Mouse (Mus musculus): Measurements from ENCODE around the gene Dlgap1.
"Not testable (repeated sequence)": the region's sequence is repeated elsewhere in the genome, so short reads cannot be mapped to it uniquely, and the experiment has no call there.

Gene Dlgap1

DNA sequence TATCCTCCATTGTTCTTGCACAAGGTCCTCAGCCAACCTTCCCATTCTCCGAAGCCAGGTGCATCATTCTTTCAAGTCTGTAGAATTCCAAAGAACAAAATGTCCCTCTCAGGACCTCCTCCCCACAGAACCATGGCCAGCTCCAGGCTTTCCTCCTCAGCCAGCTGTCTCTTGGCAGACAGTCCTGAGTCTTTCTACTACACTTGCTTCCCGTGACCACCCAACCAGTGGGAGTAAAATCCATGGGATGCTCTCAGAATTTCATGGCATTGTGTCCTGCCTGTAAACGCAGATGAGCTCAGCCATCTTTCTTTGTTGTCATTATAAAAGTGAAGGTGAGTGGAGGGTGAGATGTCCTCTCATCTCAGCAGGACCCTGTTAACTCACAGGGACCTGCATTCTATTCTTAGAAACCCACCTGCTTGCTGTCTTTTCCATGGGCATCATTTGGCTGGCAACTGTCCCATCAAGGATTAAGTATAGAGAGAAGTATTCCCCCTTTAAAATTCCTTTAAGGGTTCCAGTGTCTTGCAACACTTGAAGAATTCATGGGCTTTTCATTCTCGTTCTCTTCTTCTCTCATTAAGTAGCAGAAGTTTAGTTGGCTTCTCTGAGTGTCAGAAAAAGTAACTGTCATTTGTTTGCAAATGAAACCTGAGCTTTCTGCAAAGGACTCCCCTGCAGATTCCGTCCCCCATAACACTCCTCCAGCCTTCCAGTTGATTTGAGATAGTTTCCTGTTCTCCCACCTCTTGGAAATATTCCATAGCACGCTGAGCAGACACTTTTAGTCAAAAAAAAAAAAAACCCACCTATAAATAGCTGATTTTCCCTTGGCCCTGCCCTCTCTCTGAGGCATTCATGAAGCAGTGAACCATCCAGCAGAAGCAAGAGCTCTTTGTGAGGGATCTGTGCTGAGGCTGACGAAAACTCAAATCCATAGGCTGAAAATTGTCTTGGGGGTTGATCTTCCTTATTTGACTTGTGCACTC, 559.6 kb downstream of the Dlgap1 start:
- DNase-seq (ENCODE audit: low spot score) = no peak

DNA sequence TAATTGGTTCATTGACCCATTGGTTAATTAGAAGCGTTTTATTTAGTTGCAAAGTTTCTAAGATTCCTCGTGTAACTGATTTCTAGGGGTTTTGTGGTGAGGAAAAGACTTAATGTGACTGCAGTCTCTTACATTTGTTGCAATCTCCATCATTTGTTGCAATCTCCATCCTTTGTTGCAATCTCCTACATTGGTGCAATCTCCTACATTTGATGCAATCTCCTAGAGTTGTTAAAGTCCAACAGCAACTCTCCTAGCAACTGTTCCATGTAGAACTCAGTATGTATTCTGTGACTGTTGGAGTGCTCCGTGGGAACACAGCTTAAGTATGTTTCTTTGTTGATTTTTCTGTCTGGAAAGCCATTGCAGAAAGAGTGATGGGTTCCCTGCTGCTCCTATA, 565.4 kb downstream of the Dlgap1 start:
- DNase-seq (ENCODE audit: low spot score) = no peak

DNA sequence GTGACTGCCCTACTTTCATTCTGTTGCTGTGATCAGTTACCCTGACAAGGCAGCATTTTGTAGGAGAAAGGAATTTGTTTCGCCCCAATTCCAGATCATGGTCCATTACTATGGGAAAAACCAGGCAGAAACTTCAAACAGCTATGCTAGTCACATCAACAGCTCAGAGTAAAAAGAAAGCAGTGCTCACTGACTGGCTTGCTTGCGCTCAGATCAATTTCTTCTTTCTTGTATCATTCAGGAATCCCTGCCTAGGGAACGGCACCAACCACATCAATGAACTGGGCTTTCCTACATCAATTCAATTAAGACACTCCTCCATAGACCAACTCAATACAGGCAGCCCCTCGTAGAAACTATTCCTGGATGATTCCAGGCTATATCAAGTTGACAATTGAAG, 572.9 kb downstream of the Dlgap1 start:
- no peak for DNase-seq (ENCODE audit: low spot score)

DNA sequence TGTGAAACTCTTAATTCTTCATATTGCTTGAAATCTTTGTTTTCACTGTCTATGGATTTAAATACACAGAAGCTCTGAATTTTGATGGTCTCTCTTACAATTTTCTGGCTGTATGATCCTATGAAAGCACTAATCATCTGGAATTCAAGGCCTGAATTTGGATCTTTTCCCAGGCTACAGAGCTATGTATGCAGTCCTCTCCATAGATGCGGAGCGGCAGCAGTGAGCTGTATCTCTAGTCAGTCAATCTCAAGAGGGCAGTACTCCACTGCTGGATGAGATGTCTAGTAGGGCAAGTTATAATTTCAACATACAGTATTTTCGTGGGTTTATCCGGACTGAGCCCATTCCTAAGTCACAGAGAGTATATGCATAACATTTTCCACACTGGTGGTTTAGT, 581.9 kb downstream of the Dlgap1 start:
- DNase-seq (ENCODE audit: low spot score) = no peak

DNA sequence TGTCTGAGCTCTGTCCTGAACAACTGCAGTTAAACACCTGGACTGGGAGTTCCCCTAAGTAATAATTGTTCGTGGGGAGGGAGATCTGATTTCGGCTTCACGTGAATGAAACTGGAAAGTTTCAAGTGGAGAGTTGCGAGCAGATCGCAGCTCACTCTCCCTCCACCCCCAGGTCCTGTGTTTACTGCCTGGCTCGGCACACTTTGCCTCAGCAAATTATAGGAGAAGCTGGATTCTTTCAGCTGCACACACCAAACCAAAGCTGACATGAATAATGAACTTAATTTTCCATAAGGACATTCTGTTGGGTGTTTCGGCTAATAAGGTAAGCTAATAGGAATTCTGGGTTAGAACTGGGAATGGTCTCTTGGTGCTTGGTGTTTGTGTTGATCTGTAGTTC, 592.7 kb downstream of the Dlgap1 start:
- no peak for DNase-seq (ENCODE audit: low spot score)

DNA sequence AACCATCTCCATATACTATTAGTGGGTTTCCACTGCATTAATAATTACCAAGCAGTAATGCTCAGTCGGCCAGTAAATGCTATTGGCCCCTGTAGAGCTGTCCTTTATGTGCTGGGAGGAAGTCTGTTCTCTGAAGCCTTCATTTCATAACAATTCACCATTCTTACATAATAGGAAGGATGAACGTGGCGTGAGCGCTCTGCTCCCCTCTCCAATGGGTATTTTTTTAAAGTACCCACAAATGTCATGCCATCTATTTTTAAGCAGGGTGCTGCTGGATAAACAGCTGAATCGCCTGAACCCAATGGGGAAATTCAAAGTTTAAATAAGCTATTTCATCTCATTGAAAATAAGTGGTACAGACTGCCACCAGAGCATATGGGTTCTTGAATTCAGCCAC, 602.0 kb downstream of the Dlgap1 start:
- no peak for DNase-seq (ENCODE audit: low spot score)

DNA sequence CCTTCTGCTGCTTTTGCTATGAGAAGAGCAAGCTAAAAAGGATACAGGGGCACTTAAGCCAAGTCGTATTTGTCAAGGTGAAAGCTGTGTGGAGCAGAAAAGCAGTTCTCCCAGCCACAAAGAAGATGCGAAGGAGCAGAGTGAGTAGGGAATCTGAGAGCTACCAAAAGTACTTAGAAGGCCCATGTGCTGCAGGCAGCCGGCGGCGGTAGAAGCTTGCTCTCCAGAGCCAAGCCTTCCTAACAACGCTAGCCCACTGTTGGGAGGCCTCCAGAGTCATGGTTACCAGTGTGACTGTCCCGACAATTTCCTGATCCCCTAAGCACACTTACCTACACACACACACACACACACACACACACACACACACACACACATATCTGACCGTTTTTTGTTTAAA, 614.2 kb downstream of the Dlgap1 start:
- no peak for DNase-seq (ENCODE audit: low spot score)

DNA sequence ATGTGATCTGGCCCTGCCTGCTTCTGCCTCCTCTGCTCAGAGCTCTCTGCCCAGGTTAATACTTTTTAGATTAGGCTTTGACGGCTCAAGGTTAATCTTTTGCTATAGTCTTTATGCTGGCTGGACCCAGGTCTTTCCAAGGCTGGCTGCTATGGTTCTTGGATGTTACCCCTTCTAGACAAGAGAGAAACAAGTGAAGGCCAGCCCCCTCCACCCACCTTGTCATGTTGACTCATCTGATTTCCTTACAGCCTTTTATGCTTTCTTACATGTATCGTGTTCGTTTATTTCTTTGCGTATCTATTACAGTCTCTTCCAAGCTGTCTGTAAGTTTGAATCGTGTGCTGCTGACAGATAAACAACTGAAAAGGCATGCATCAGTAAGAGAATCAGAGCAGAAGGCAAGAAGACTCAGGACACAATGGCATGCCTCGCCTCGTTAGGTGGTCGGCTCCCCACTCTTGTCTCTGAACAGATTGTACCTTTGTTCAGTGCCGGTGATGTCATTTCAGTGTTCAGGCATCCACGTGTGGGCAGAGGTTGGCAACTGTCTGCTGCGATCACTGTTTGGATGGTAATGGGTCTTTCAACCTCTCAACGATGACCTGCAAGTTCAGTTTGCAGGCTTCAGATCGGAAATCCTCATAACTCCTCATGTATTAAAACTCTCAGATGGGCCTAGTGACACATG, 618.0 kb downstream of the Dlgap1 start:
- DNase-seq (ENCODE audit: low spot score) = no peak

DNA sequence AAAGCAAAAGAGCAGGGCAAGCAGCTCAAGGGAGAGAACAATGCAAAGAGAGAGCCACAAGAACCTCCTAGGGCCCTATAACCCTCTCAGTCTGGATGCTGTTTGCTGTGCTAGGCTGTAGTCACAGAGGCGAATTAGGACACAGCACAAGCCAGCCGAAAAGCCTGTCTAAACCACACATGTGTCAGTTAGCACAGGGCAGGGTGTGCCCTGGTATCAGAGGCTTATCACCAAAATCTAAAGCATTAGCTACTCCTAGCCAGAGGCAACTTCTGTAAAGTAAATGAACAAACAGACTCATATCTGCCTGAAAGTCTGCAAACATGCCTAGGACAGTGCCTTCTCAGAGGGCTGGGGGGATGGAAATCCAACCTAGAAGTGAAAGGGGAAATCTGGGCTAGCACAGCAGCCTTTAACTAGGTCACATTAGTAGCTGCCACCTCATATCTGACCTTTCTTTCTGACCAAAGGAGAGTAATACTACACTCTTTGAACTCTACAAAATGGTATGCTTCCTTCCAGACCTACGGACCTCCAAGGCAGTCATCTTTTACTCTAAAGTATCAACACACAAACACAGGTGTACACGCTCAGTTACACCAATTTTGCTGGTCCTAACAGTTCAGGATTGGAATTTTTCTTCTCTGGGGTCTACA, 619.2 kb downstream of the Dlgap1 start:
- DNase-seq (ENCODE audit: low spot score) = not testable (repeated sequence)

DNA sequence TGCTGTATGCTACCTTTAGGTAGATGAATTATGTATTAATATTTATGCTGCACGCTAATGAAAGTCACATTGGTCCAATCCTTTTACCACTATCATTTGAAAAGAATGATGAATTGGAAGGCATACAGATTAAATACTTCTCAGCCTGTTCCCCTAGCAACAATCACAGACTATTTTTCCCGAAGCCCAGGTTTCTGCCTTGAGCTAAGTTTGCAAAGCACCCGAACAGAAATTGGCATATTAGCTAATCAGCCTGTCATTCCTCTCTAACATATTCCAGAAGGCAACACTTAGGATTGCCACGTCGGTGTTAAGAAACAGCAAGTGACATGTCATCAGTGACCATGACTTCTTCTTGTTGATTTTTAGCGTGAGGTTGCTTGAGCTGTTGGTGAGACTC, 619.8 kb downstream of the Dlgap1 start:
- DNase-seq (ENCODE audit: low spot score) = no peak

DNA sequence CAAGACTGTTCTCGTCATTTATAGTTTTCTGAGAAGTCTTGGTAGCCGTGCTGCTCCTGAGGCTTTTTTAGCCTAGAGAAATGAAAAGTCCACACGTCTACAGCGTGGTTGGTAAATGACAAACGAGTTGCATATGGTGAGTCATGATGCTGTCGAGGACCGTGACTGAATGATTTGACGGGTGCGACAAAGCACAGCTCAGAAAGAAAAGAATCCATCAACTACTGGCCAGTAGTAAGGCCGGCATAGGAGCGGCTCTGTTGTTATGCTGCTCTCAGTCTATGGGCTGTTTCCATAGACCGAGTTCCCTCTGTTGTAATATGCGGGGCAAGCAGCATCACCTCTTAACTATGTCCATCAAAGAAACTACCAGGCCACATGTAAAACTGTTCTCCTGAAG, 620.3 kb downstream of the Dlgap1 start:
- no peak for DNase-seq (ENCODE audit: low spot score)

DNA sequence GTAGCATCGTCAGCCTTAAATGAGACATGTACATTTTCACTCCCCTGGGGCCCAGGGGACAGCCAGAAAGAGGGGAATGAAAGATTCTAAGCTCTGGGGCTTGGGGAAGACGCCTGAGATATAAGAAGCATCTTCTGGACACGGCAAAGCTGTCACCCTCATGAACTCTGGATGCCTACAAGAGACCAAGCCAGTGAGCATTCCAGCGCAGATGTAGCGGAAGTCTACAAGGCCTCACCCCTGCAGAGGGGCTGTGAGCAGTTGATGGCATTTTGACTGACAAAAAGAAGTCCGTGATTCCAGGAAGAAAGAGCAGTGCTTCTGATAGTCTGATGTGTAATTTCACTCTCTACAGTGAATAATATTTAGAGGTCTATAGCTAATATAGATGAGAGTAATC, 621.6 kb downstream of the Dlgap1 start:
- no peak for DNase-seq (ENCODE audit: low spot score)

DNA sequence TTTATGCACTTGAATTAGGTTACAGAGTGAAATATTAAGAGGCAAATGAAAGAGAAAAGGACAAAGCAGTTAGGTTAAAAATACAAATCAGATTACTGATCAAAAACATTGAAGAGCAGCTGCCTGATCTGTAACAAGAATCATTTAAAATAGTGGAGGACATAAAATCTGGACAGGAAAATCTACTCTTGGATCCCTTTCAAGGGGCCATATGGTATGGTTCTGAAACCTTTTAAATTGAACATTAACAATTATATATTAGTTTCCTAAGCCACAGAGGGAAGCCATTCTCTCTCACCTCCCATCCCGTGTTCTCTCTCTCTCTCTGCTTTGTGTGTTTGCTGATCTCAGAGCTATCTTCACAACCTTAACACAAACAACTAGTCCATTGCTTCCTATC, 625.4 kb downstream of the Dlgap1 start:
- DNase-seq (ENCODE audit: low spot score) = no peak

DNA sequence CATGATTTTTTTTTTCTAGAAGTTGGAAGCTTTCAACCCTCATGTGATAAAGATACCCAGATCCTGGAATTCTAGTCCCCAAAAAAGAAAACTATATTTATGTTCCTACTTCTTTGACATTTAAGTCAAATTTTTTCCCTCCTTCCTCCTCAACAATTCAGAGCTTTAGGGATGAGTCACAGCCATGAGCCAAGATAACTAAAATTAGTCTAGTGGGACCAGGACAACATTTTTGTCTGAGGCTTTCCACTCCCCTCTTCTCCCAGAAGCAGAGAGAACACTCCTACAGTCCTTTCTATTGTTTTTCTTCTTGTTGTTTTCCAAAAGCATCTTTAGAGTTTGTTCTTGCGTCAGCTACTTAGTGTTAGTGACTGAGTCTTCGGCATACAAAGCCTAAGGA, 627.5 kb downstream of the Dlgap1 start:
- no peak for DNase-seq (ENCODE audit: low spot score)

DNA sequence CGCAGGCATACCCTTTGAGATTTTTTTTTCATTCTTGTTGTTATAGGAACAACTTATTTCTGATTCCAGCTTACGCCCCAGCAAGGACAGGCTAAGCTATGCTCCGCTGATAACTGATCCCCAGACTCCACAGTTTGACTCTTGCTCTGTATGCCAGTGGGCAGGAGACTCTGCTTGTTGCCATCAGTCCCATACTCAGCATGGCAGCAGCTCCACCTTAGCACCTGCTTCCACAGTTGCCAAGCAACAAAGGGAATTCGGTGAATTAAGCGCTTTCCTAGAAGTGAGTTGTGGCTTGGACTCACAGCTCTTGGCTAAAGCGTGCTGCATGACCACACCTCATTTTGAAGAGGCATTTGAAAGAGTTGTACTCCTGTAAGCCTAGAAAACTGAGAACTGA, 631.6 kb downstream of the Dlgap1 start:
- DNase-seq (ENCODE audit: low spot score) = no peak

DNA sequence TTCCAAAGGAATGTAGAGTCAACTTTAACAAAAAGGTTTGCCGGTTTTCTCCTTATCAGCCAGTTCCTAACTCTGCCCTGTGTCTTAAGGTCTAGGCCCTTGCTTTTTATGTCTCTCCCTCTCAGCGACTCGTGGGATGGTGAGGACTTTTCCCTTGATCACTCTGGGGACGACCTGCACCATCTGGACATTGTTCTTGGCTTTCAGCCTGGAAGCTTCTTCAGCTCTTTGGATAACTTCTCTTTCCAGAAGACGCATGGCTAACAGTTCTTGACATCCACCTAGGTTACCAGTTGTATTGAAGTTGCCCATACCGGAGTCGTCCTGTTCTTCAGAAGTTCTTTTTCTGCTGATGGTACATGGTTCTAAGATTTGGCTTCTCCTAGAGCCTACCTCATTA, 633.2 kb downstream of the Dlgap1 start:
- no peak for DNase-seq (ENCODE audit: low spot score)

DNA sequence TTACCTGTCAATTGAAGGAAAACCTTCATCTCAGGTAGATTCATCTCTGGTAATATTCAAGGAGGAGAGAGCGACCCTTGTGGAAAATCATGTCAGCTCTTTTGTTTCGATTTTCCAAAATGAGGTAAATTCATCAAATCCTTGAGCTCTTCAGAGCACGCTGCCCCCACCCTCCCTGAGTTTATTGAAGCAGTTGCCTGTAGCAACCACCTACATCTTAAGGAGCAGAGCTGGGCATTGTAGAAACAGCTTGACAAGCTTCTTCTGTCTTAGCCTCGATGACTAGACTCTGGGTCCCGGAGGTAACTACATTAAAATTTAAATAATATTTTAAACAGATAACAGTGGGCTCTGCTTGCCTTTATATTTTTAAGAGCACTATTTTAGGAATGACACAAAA, 636.8 kb downstream of the Dlgap1 start:
- no peak for DNase-seq (ENCODE audit: low spot score)

DNA sequence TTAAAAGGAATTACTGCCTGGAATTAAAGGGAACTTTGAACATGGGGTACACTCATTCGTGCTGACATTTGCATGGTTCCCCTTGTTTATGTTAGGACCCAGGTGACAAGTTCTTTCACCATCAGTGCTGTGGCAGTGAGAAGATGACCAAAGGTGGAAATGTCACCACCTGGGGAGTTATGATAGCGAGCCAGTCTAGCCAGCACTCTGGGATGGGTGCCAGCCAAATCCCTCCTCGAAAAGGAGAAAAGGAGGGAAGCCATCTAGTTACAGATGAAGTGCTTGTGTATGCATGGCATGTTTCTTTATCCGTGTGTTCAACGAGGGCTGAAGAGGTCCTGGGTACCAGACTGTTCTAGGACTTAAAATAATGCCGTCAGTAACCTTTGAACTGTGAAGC, 643.3 kb downstream of the Dlgap1 start:
- DNase-seq (ENCODE audit: low spot score) = no peak

DNA sequence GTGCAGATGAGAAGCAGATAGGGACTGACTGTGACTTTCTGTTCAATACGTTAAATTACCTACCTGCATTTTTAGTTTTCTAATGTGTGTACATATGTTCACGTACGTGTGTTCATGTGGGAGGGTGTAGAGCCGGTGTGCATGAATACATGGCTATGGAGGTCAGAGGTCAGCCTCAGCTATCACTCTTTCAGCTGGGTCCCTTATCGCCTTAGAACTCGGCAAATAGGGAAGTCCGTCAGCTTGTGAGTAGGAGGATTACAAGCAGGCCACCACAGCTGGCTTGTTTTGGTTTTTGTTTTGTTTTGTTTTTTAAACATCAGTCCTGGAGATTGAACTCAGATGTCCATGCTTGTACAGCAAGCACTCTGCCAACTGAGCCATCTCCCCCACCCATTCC, 645.0 kb downstream of the Dlgap1 start:
- DNase-seq (ENCODE audit: low spot score) = no peak

DNA sequence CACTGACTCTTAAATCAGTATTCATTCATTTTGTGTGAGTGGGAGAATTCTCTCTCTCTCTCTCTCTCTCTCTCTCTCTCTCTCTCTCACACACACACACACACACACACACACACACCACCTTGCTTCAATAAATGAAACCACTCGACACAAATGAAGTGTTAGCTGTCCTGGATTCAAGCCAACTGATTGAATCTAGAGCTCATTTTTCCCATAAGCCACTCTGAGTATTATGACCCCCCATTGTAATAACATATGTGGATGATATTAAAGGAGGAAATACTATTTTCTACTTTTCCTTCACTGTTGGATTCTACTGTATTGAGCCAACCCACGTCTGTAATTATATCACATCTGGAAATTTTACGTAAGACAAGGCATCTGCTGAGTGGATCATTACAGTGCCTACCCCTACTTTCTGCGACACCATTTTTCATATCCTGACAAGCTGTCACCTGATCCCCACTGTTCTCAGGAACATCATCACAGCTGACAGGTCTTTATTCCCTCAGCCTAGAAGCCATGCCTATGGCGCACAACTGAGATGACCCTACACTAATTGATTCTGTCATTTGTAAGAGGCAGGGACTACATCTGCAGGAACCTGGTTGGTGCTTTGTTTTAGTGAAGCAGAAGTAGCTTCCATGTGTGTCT, 645.7 kb downstream of the Dlgap1 start:
- no peak for DNase-seq (ENCODE audit: low spot score)

DNA sequence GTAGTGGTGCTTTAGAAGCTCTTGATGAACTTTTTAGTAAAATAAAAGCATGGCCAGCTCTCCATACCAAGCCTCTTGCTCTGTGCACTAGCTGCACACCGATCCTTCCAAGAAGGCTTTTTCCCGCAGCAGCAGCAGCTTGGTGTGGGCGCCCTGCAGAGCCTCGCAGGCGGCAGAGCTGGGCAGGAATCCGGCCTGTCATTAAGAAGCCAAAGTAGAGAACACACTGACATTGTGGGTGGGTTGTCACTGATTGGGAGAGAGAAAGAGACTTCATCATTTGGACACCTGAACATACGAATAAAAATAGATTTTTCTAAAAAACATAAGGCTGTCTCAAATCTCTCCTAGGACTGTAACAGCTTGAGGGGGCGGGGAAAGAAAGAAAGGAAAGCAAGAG, 653.6 kb downstream of the Dlgap1 start:
- no peak for DNase-seq (ENCODE audit: low spot score)

DNA sequence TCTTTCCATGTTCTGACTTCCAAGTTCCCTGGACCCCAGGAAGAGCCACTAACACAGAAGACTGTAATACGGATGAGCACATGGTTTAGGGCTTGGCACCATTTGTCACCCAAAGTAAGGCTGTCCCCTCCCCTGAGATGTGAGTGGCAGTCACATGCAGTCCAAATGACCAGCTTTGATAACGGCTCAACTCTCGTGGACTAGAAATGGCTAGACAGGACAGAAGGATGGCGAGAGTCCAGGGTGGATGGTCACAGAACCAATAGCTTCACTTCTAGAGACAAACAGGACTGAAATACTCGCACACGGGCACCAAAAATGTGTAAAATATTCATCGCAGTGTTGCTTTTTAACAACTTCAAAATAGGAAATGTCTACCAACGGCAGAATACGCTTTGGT, 657.5 kb downstream of the Dlgap1 start:
- DNase-seq (ENCODE audit: low spot score) = no peak
